ENCODE assay signal across 11 mouse cellular contexts in genomic region chr10:19352878-19353301, GRCm38 (mm10). TPM values are rescaled to one million over a fixed set of nuclear protein-coding genes. Genes with fewer than 3 reads are reported as not detected.
A peak's percentile ranks its signal among the peaks of the same experiment; 100 is the strongest.
DNase-seq lines count a peak whose midpoint lies in the region; ATAC-seq and TF ChIP-seq lines count a peak whose summit lies in the region.
"Had no signal": no experiment of that assay in that cellular context is flagged by ENCODE, and none has a peak within 500 bp of the region (broad histone marks: within the 10 kb centered on the region; RNA-seq: fewer than 3 reads in every experiment).

No protein-coding gene starts in this region.

- peak; percentile 13; the same call in 1 of the 2 replicates for TF ChIP-seq CTCF in midbrain, postnatal 0 days (IDR thresholded peaks at IDR 0.05)
- TF ChIP-seq CTCF in layer of hippocampus, adult 2 months (conservative IDR thresholded peaks at IDR 0.05): no peak

- H3K9ac ChIP-seq in heart, embryonic 13.5 days: no peak overlapping the region
- H3K9ac ChIP-seq in hindbrain, embryonic 12.5 days: no peak overlapping the region
- no peak overlapping the region for H3K9ac ChIP-seq in midbrain, postnatal 0 days (replicated peaks; ENCODE audit: low read length, poor library complexity, severe bottlenecking)
- H3K9ac ChIP-seq: embryonic facial prominence, embryonic 15.5 days had no signal

- no peak for ATAC-seq in heart, embryonic 13.5 days (ENCODE audit: extremely low read depth, insufficient number of reproducible peaks, low FRiP score, low TSS enrichment)
- ATAC-seq in hindbrain, embryonic 12.5 days (ENCODE audit: low FRiP score): peak; percentile 4; the same call in 1 of the 2 replicates
- ATAC-seq in midbrain, postnatal 0 days (ENCODE audit: low FRiP score): no peak; the same call in none of the 2 replicates

- no peak for DNase-seq in heart, postnatal 25 days (ENCODE audit: low spot score)
- peak; percentile 65 for DNase-seq in ES-CJ7 (ENCODE audit: low read depth, low spot score)
- DNase-seq in midbrain, postnatal 0 days (ENCODE audit: low spot score): no peak
- DNase-seq in adrenal gland, postnatal 10 days: no peak
- no peak for DNase-seq in lung, postnatal 14 days
- DNase-seq in layer of hippocampus, adult 2 months (ENCODE audit: low spot score in 2 of 2): no peak

- intact Hi-C loops in heart, postnatal 25 days (cut with DNase I): no loop called here

- H3K27me3 ChIP-seq in heart, embryonic 13.5 days (replicated peaks): peaks cover 89% of the 10 kb centered on the region
- peaks cover 81% of the 10 kb centered on the region for H3K27me3 ChIP-seq in hindbrain, embryonic 12.5 days
- H3K27me3 ChIP-seq in midbrain, postnatal 0 days (ENCODE audit: insufficient read depth, low read length): peaks cover 68% of the 10 kb centered on the region

- no peak overlapping the region for H3K27ac ChIP-seq in heart, embryonic 13.5 days (replicated peaks)
- H3K27ac ChIP-seq in hindbrain, embryonic 12.5 days: no peak overlapping the region
- no peak overlapping the region for H3K27ac ChIP-seq in midbrain, postnatal 0 days (ENCODE audit: low read depth, low read length)
- no peak overlapping the region for H3K27ac ChIP-seq in layer of hippocampus, adult 2 months
- H3K27ac ChIP-seq: embryonic facial prominence, embryonic 15.5 days had no signal

- no peaks in the 10 kb centered on the region for H3K9me3 ChIP-seq in heart, embryonic 13.5 days
- H3K9me3 ChIP-seq in hindbrain, embryonic 12.5 days (replicated peaks): no peaks in the 10 kb centered on the region
- no peaks in the 10 kb centered on the region for H3K9me3 ChIP-seq in midbrain, postnatal 0 days (ENCODE audit: low read length)
- H3K9me3 ChIP-seq: embryonic facial prominence, embryonic 15.5 days had no signal

- peaks cover 21% of the 10 kb centered on the region for H3K4me1 ChIP-seq in heart, embryonic 13.5 days
- peaks cover 23% of the 10 kb centered on the region for H3K4me1 ChIP-seq in hindbrain, embryonic 12.5 days
- H3K4me1 ChIP-seq in midbrain, postnatal 0 days (ENCODE audit: insufficient read depth, low read length): no peaks in the 10 kb centered on the region

- under 1% methylated on average over 16 of the region's 16 CpGs for WGBS in heart, embryonic 13.5 days
- WGBS in hindbrain, embryonic 12.5 days: under 1% methylated on average over 16 of the region's 16 CpGs
- WGBS in midbrain, postnatal 0 days: under 1% methylated on average over 16 of the region's 16 CpGs

- peak overlapping the region; percentile 27 for H3K4me3 ChIP-seq in heart, embryonic 13.5 days
- peak overlapping the region; percentile 12; the same call in 1 of the 2 replicates for H3K4me3 ChIP-seq in hindbrain, embryonic 12.5 days
- no peak overlapping the region for H3K4me3 ChIP-seq in midbrain, postnatal 0 days (ENCODE audit: low read depth, low read length)
- no peak overlapping the region for H3K4me3 ChIP-seq in layer of hippocampus, adult 2 months
- H3K4me3 ChIP-seq: embryonic facial prominence, embryonic 15.5 days had no signal

- H3K4me2 ChIP-seq in heart, embryonic 13.5 days: peak overlapping the region; percentile 53
- H3K4me2 ChIP-seq in hindbrain, embryonic 12.5 days (replicated peaks): peak overlapping the region; percentile 29
- H3K4me2 ChIP-seq in midbrain, postnatal 0 days (ENCODE audit: low read depth, low read length, poor library complexity, severe bottlenecking): no peak overlapping the region
- H3K4me2 ChIP-seq: embryonic facial prominence, embryonic 15.5 days had no signal

- H3K36me3 ChIP-seq in heart, embryonic 13.5 days: no peaks in the 10 kb centered on the region
- H3K36me3 ChIP-seq in hindbrain, embryonic 12.5 days: no peaks in the 10 kb centered on the region
- H3K36me3 ChIP-seq in midbrain, postnatal 0 days (ENCODE audit: insufficient read depth, low read length): no peaks in the 10 kb centered on the region
- H3K36me3 ChIP-seq: embryonic facial prominence, embryonic 15.5 days had no signal

RNA-seq across cellular contexts. Expression of gene Olig3, which starts 3.4 kb away (rescaled TPM):
- not detected in 2 replicates for polyA plus RNA-seq in heart, embryonic 13.5 days (2015; fragmentation: Nextera tagmentation; extraction: Ambion mirVana)
- total RNA-seq in heart, postnatal 25 days (2021): not detected
- 40.8 and 46.1 TPM in 2 replicates for polyA plus RNA-seq in hindbrain, embryonic 12.5 days (2016; fragmentation: Nextera tagmentation; extraction: Ambion mirVana)
- 0.77 TPM in 1 of 2 replicates, not detected in the other for total RNA-seq in midbrain, postnatal 0 days (2014; rRNA removed)
- not detected in 2 replicates for polyA plus RNA-seq in midbrain, postnatal 0 days (2015; fragmentation: Nextera tagmentation; extraction: Ambion mirVana)
- total RNA-seq in adrenal gland, postnatal 10 days (2021): not detected
- total RNA-seq in layer of hippocampus, adult 2 months (2021): not detected
- total RNA-seq: hematopoietic stem cell, adult 5-6 weeks had no signal
- polyA plus RNA-seq: embryonic facial prominence, embryonic 15.5 days; limb, embryonic 11.5 days had no signal

Comparison
In these comparisons a context has a peak if more than half of its experiments do, and no peak if none do; other contexts are left out.
1. H3K4me3 ChIP-seq: peak in heart, embryonic 13.5 days (single experiment) and hindbrain, embryonic 12.5 days (single experiment); none in midbrain, postnatal 0 days (single experiment) and layer of hippocampus, adult 2 months (single experiment).